Mouse (Mus musculus): ENCODE data around the gene Plek2.

- TF ChIP-seq MAX (IDR thresholded peaks at IDR 0.05; ENCODE audit: low read depth) = no peak
- TF ChIP-seq TCF12 (IDR thresholded peaks at IDR 0.05; ENCODE audit: insufficient read depth, poor library complexity, severe bottlenecking) = no peak
- TF ChIP-seq POLR2A (IDR thresholded peaks at IDR 0.05; ENCODE audit: insufficient read length, low read depth) = no peak
- no peak for TF ChIP-seq E2F4 (IDR thresholded peaks at IDR 0.05; ENCODE audit: insufficient read depth)
Observed at GRCm38 (mm10) chr12:78914458-78914857, 7.7 kb upstream of the Plek2 start.

Measured in myocyte (in vitro differentiated cells).